Mouse (Mus musculus) small intestine, adult 2 months (tissue): ENCODE measurements around the gene Arhgap31. TPM values are rescaled to one million over a fixed set of nuclear protein-coding genes. Genes with fewer than 3 reads are reported as not detected.
A peak's percentile ranks its signal among the peaks of the same experiment; 100 is the strongest.

ENCODE experiments used
- H3K27ac ChIP-seq: fragments of 200-500 bp; 2 replicates; pipeline ENCODE4 v1.5.1; 2012; ENCODE audit warnings: low read depth, low read length, control low read depth, inconsistent platforms; ENCODE audit not compliant: insufficient read depth
- H3K27me3 ChIP-seq: fragments of 200-500 bp; 2 replicates; pipeline ENCODE4 v1.6.1; 2012; ENCODE audit warnings: mild to moderate bottlenecking, moderate library complexity, low read length, inconsistent platforms; ENCODE audit not compliant: control insufficient read depth, insufficient read depth
- H3K36me3 ChIP-seq: fragments of 200-500 bp; 2 replicates; pipeline ENCODE4 v1.6.1; 2012; ENCODE audit warnings: mild to moderate bottlenecking, low read length, control low read depth, inconsistent platforms; ENCODE audit not compliant: control insufficient read depth, insufficient read depth
- H3K4me1 ChIP-seq: fragments of 200-500 bp; 2 replicates; pipeline ENCODE4 v1.6.1; 2012; ENCODE audit warnings: low read length, inconsistent platforms, mixed read lengths; ENCODE audit not compliant: control insufficient read depth, insufficient read depth, insufficient read length
- H3K4me3 ChIP-seq: fragments of 200-500 bp; 2 replicates; pipeline ENCODE4 v1.5.1; 2012; ENCODE audit warnings: low read depth, mild to moderate bottlenecking, control low read depth, inconsistent platforms, low read length, moderate library complexity
- CTCF ChIP-seq: fragments of 200-500 bp; IDR thresholded peaks from 2 replicates; pipeline ENCODE4 v1.5.1; 2012; ENCODE audit warnings: low read depth, mild to moderate bottlenecking, control low read depth, inconsistent platforms, low read length, moderate library complexity, mixed read lengths; ENCODE audit not compliant: insufficient replicate concordance, insufficient read length; ENCODE audit errors: extremely low read depth
- POLR2A ChIP-seq: fragments of 200-500 bp; IDR thresholded peaks from 2 replicates; pipeline ENCODE4 v1.6.1; 2012; ENCODE audit warnings: low read depth, mild to moderate bottlenecking, control low read depth, inconsistent platforms, low read length, moderate library complexity
- WGBS: fragments of 180-500 bp; shearing (Covaris S2); methylation state at CpG from one replicate; pipeline ENCODE4 v1.1.7; 2018; 5-methylcytosine and 5-hydroxymethylcytosine counted together
- polyA plus RNA-seq: library from polyadenylated mRNA; depleted of rRNA; stranded (reverse); fragments of >200 nt; gene quantifications from 2 replicates; pipeline ENCODE4 v1.2.3, GENCODE M21; 2012

Arhgap31 gene
- polyA plus RNA-seq, 1 experiment, result 4.0 TPM

DNA sequence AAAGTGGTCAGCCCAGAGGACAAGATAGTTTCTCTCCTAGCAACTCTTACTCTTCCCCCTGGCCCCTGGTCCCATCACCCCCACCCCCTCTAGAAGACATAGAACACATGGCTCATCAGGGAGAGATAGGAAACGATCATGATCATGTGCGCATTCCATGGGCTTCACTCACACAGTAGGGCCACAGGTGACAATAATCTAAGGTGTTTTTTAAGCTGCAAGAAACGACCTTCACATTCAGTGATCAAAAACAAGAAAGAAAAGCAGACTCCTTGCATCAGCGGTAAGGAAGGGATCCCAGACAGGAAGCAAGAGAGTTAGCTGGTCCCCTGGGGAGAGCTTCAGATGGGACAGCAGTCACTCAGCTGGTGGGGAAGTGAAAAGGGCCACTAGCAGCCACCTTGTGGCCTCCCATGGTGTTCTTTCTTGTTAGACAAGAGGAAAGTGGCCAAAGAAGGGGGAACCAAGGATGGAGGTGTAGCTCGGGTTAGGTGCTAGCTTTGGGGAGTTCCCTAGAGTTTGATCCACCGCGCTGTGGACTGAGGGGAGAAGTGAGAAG, 4.0 kb downstream of the Arhgap31 start:
- H3K4me1 ChIP-seq, result peaks cover 4% of the 10 kb centered on the region
- WGBS, result 71% methylated on average over 7 of the region's 7 CpGs
- TF ChIP-seq CTCF (no peak), POLR2A (no peak)
- no peak overlapping the region for H3K27ac ChIP-seq
- no peaks in the 10 kb centered on the region for H3K27me3 ChIP-seq
- H3K36me3 ChIP-seq, result no peaks in the 10 kb centered on the region
- H3K4me3 ChIP-seq, result 0 out of 2 replicates have a peak overlapping the region, but pooled peaks have one; percentile 9

- no peaks in the 10 kb centered on the region for H3K27me3 ChIP-seq
- 67% methylated on average over 7 of the region's 7 CpGs for WGBS
- H3K4me1 ChIP-seq, result peaks cover 4% of the 10 kb centered on the region
- H3K27ac ChIP-seq, result no peak overlapping the region
- H3K4me3 ChIP-seq, result no peak overlapping the region
- TF ChIP-seq CTCF (no peak), POLR2A (no peak)
- no peaks in the 10 kb centered on the region for H3K36me3 ChIP-seq
Measured at GRCm38 (mm10) chr16:38706782-38707181, 6.3 kb downstream of the Arhgap31 start.

- Histone ChIP-seq H3K27me3 (no peaks in the 10 kb centered on the region), H3K27ac (no peak overlapping the region), H3K4me1 (peaks cover 4% of the 10 kb centered on the region), H3K4me3 (no peak overlapping the region), H3K36me3 (no peaks in the 10 kb centered on the region)
- TF ChIP-seq POLR2A (no peak), CTCF (no peak)
- WGBS, result 44% methylated on average over 9 of the region's 9 CpGs
Measured at GRCm38 (mm10) chr16:38705531-38706281, 7.4 kb downstream of the Arhgap31 start.

- Histone ChIP-seq H3K27me3 (no peaks in the 10 kb centered on the region), H3K4me1 (peaks cover 4% of the 10 kb centered on the region), H3K27ac (no peak overlapping the region), H3K36me3 (no peaks in the 10 kb centered on the region), H3K4me3 (no peak overlapping the region)
- no peak for TF ChIP-seq POLR2A
- TF ChIP-seq CTCF, result no peak
- 73% methylated on average over 6 of the region's 6 CpGs for WGBS
Measured at GRCm38 (mm10) chr16:38703501-38703900, 9.6 kb downstream of the Arhgap31 start.

GRCm38 (mm10) chr16:38702316-38702715, 10.8 kb downstream of the Arhgap31 start:
- H3K4me1 ChIP-seq, result peaks cover 4% of the 10 kb centered on the region
- no peak overlapping the region for H3K4me3 ChIP-seq
- H3K36me3 ChIP-seq, result no peaks in the 10 kb centered on the region
- 88% methylated on average over 3 of the region's 3 CpGs for WGBS
- H3K27me3 ChIP-seq, result no peaks in the 10 kb centered on the region
- TF ChIP-seq CTCF, result no peak
- no peak for TF ChIP-seq POLR2A
- H3K27ac ChIP-seq, result no peak overlapping the region

GRCm38 (mm10) chr16:38701492-38702185, 11.4 kb downstream of the Arhgap31 start:
- WGBS, result 62% methylated on average over 9 of the region's 9 CpGs
- H3K27ac ChIP-seq, result no peak overlapping the region
- no peak overlapping the region for H3K4me3 ChIP-seq
- H3K36me3 ChIP-seq, result no peaks in the 10 kb centered on the region
- H3K27me3 ChIP-seq, result no peaks in the 10 kb centered on the region
- TF ChIP-seq POLR2A (no peak), CTCF (no peak)
- H3K4me1 ChIP-seq, result peaks cover 4% of the 10 kb centered on the region
